Mouse (Mus musculus) sigmoid colon, adult 10 weeks (tissue): ENCODE data around the gene Sorcs1. TPM values are rescaled to one million over a fixed set of nuclear protein-coding genes. Genes with fewer than 3 reads are reported as not detected.

Source experiments
- polyA plus RNA-seq: library from polyadenylated mRNA; stranded (reverse); fragments of 350-450 nt; fragmentation: Illumina TruSeq; extraction: RNeasy Lipid Tissue Mini Kit (QIAGEN cat#74804); gene quantifications from one replicate; pipeline ENCODE4 v1.2.3, GENCODE M21; 2014; ENCODE audit warnings: low read depth, low replicate concordance

Sorcs1 gene
- 1.1 TPM for polyA plus RNA-seq

DNA sequence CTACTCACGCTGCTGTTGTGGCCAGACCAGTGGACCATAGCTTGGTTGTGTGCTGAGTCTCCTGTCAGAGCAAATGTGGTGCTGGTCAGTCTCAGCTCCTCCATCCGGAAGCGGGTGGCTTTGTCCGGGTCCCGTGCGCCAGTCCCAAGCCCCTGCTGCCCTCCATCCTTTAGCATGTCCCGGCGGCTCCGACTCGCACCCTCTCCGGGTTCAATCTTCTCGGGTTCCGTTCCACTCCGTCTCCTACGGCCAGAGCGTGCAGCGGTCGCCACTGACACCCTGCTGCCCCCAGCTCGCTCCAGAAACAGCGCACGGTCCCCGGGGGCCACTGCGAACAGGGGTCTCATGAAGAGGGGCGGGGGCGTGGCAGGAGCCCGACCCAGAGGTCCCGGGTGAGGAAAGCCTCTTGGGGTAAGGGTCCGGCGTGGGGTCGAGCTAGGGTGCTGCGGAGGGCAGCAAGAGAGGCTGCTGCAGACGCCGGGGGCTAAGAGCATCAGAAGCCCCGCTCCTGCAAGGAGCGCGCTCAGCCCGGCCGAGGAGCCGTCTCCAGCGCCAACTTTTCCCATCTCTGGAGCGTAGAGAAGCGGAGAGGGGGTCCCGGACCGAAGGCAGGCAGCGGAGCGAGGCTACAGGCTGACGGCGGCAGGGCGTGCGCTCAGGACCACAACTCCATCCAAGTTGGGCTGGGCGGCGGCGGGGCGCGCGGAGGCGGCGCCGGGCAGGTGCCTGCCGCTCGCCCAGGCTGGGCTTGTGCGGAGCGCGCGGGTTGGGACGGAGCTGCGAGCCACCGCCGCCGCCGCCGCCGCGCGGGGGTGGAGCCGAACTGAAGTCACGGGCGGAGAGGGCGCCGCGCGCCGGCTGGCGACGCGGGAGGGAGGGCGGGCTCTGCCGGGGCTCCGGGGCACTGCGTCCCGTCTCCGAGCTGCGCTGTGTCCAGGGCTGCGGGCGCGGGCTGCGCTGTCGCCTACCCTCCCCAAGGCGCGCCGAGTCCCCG lies at the start of gene Sorcs1:
Gene Sorcs1 (minus strand): TSS at position 744 of the 994 bp plus-strand sequence.

